Mouse (Mus musculus): ENCODE results near the gene Polr2f.

DNA sequence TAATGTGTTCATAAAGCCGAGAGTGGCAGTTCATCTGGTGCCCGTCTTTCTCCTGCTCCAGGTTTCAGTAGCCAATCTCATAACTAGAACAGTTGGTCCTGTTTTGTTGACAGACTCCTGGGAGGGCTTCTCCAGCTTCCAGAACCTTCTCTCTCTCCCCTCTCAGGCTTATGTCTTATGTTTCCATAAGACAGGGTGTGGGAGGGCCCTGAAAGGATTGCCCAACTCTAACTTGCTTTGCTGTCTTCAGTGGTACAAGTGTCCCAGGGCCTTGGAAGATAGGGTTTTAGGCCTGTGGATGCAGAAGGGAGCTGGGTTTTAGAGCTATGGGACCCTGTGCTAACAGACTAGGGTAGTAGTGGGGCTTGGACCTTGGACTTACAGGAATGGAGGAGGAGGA is 30.3 kb upstream of the Polr2f start:
- TF ChIP-seq CTCF (IDR thresholded peaks at IDR 0.05; ENCODE audit: control insufficient read depth, insufficient read depth, insufficient read length) (no peak), MAX (IDR thresholded peaks at IDR 0.05) (no peak), USF1 (IDR thresholded peaks at IDR 0.05; ENCODE audit: low read depth) (no peak), MYOD1 (IDR thresholded peaks at IDR 0.05; ENCODE audit: control insufficient read depth, insufficient read length, low read depth) (no peak), CEBPB (IDR thresholded peaks at IDR 0.05; ENCODE audit: low read depth) (no peak), MYOG (IDR thresholded peaks at IDR 0.05; ENCODE audit: control insufficient read depth, extremely low read depth, insufficient read length) (no peak), FOSL1 (IDR thresholded peaks at IDR 0.05; ENCODE audit: insufficient read depth, low read length, poor library complexity, severe bottlenecking) (no peak)
